ENCODE assay signal across 21 mouse cellular contexts in the genomic region with DNA sequence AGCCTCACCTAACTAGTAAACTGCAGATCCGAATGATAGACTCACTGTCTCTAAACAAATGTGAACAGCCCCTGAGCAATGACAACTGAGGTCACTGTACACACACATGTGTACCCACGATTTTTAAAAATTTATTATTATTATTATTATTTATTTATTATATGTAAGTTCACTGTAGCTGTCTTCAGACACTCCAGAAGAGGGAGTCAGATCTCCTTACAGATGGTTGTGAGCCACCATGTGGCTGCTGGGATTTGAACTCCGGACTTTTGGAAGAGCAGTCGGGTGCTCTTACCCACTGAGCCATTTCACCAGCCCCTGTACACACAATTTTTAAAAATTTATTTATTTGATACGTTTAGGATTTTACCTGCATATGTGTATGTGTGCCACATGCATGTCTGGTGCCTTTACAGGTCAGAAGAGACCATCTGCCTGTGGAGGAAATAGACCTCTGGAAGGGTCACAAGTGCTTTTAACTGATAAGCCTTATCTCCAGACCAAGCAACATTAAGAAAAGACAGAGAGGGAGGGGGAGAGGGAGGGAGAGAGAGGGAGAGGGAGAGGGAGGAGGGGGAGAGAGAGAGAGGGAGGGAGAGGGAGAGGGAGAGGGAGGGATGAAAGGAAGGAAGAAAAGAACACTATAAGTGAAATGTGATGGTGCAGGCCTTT. TPM values are rescaled to one million over a fixed set of nuclear protein-coding genes. Genes with fewer than 3 reads are reported as not detected.
DNase-seq lines count a peak whose midpoint lies in the region; ATAC-seq lines count a peak whose summit lies in the region.
"Had no signal": no experiment of that assay in that cellular context is flagged by ENCODE, and none has a peak within 500 bp of the region (broad histone marks: within the 10 kb centered on the region; RNA-seq: fewer than 3 reads in every experiment).

No protein-coding gene starts in this region.

- intact Hi-C loops in heart, postnatal 14 days (cut with DNase I) = no loop called here

- no peak for DNase-seq in heart, postnatal 14 days
- DNase-seq in MEL-GATA-1-ER (ENCODE audit: extremely low read depth, low read depth) = peak; percentile 41
- DNase-seq in gastrocnemius, postnatal 25 days = no peak
- no peak for DNase-seq in left cerebral cortex, adult 18-20 months (ENCODE audit: low spot score in 2 of 2)
- DNase-seq: adrenal gland, adult 2 months; cerebellum, postnatal 14 days; embryo, embryonic 11 days; kidney, adult 2 months; kidney, postnatal 10 days; lung, adult 18-20 months; retina, postnatal 1 day; right cerebral cortex, postnatal 4 days had no signal

- no peak overlapping the region for H3K4me3 ChIP-seq in heart, embryonic 11.5 days (ENCODE audit: low read depth, low read length)
- H3K4me3 ChIP-seq in liver, embryonic 12.5 days = no peak overlapping the region
- H3K4me3 ChIP-seq: heart, embryonic 13.5 days; limb, embryonic 10.5 days had no signal

- no peaks in the 10 kb centered on the region for H3K36me3 ChIP-seq in heart, embryonic 11.5 days (ENCODE audit: control insufficient read depth, insufficient read depth, low read length)
- H3K36me3 ChIP-seq in liver, embryonic 12.5 days = no peaks in the 10 kb centered on the region
- H3K36me3 ChIP-seq: heart, embryonic 13.5 days; limb, embryonic 10.5 days had no signal

- 0 out of 2 replicates have a peak overlapping the region, but pooled peaks have one; percentile 43 for H3K9ac ChIP-seq in heart, embryonic 11.5 days (ENCODE audit: low read depth, low read length)
- H3K9ac ChIP-seq in liver, embryonic 12.5 days = 0 out of 2 replicates have a peak overlapping the region, but pooled peaks have one; percentile 17
- H3K9ac ChIP-seq: heart, embryonic 13.5 days had no signal

- no peaks in the 10 kb centered on the region for H3K9me3 ChIP-seq in heart, embryonic 11.5 days (replicated peaks; ENCODE audit: control insufficient read depth, low read length)
- no peaks in the 10 kb centered on the region for H3K9me3 ChIP-seq in liver, embryonic 12.5 days (replicated peaks)
- H3K9me3 ChIP-seq: heart, embryonic 13.5 days; limb, embryonic 10.5 days had no signal

- no peaks in the 10 kb centered on the region for H3K27me3 ChIP-seq in heart, embryonic 11.5 days (ENCODE audit: control insufficient read depth, insufficient read depth, low read length)
- H3K27me3 ChIP-seq in liver, embryonic 12.5 days (replicated peaks) = no peaks in the 10 kb centered on the region
- H3K27me3 ChIP-seq: heart, embryonic 13.5 days had no signal

- H3K4me1 ChIP-seq in heart, embryonic 11.5 days (ENCODE audit: control insufficient read depth, insufficient read depth, low read length) = no peaks in the 10 kb centered on the region
- peaks cover 39% of the 10 kb centered on the region for H3K4me1 ChIP-seq in liver, embryonic 12.5 days
- H3K4me1 ChIP-seq: heart, embryonic 13.5 days had no signal

- H3K27ac ChIP-seq in heart, embryonic 11.5 days (ENCODE audit: low read depth, low read length) = no peak overlapping the region
- H3K27ac ChIP-seq in liver, embryonic 12.5 days = peak overlapping the region; percentile 63; the same call in 1 of the 2 replicates
- H3K27ac ChIP-seq: heart, embryonic 13.5 days; hindbrain, postnatal 0 days; limb, embryonic 10.5 days had no signal

- H3K4me2 ChIP-seq in heart, embryonic 11.5 days = no peak overlapping the region
- peak overlapping the region; percentile 6; the same call in 1 of the 2 replicates for H3K4me2 ChIP-seq in liver, embryonic 12.5 days
- H3K4me2 ChIP-seq: heart, embryonic 13.5 days; midbrain, embryonic 11.5 days had no signal

- 61% methylated on average over 5 of the region's 5 CpGs for WGBS in heart, embryonic 11.5 days (ENCODE audit: insufficient replicate concordance)
- 25% methylated on average over 5 of the region's 5 CpGs for WGBS in liver, embryonic 12.5 days (ENCODE audit: insufficient replicate concordance)

- peak; percentile 83 for ATAC-seq in heart, embryonic 11.5 days (replicated peaks; ENCODE audit: insufficient number of reproducible peaks, low FRiP score, low TSS enrichment)
- ATAC-seq in liver, embryonic 12.5 days = peak; percentile 94
- ATAC-seq in megakaryocyte-erythroid progenitor cell, adult 5-6 weeks (replicated peaks; ENCODE audit: low FRiP score, low TSS enrichment, poor library complexity, severe bottlenecking) = peak; percentile 84
- ATAC-seq: forebrain, embryonic 16.5 days; hindbrain, postnatal 0 days had no signal

RNA-seq across cellular contexts. Expression of a gene that starts 7.9 kb away (rescaled TPM):
- polyA plus RNA-seq in heart, embryonic 11.5 days (2014; fragmentation: Nextera tagmentation; extraction: Ambion mirVana) = 7.3 and 8.3 TPM in 2 replicates
- 1 to 10 TPM; 4.6 to 6.3 TPM for total RNA-seq in heart, postnatal 14 days (2021)
- 8.3 and 8.4 TPM in 2 replicates for polyA plus RNA-seq in liver, embryonic 12.5 days (2016; fragmentation: Nextera tagmentation; extraction: Ambion mirVana)
- 16.9 and 32.3 TPM in 2 replicates for total RNA-seq in megakaryocyte-erythroid progenitor cell, adult 5-6 weeks (2014; fragmentation: Nextera tagmentation)
- total RNA-seq in megakaryocyte-erythroid progenitor cell, adult 5-6 weeks (2017) = 7.8 and 10.3 TPM in 2 replicates
- 1 to 10 TPM; 2.2 to 2.6 TPM for total RNA-seq in gastrocnemius, postnatal 25 days (2021)
- 10 to 100 TPM; 10.9 to 13.5 TPM for total RNA-seq in left cerebral cortex, adult 18-20 months (2021)

RNA-seq across cellular contexts. Expression of a gene that starts 11.1 kb away (rescaled TPM):
- 18.6 and 19.5 TPM in 2 replicates for polyA plus RNA-seq in heart, embryonic 11.5 days (2014; fragmentation: Nextera tagmentation; extraction: Ambion mirVana)
- total RNA-seq in heart, postnatal 14 days (2021) = 100 to 1,000 TPM; 106 to 109 TPM
- 12.3 and 12.4 TPM in 2 replicates for polyA plus RNA-seq in liver, embryonic 12.5 days (2016; fragmentation: Nextera tagmentation; extraction: Ambion mirVana)
- 0.25 TPM in 1 of 2 replicates, not detected in the other for total RNA-seq in megakaryocyte-erythroid progenitor cell, adult 5-6 weeks (2014; fragmentation: Nextera tagmentation)
- not detected in 2 replicates for total RNA-seq in megakaryocyte-erythroid progenitor cell, adult 5-6 weeks (2017)
- 100 to 1,000 TPM; 265 to 364 TPM for total RNA-seq in gastrocnemius, postnatal 25 days (2021)
- total RNA-seq in left cerebral cortex, adult 18-20 months (2021) = 10 to 100 TPM; 45.6 to 46.1 TPM

RNA-seq across cellular contexts. Expression of a gene that starts 20.1 kb away (rescaled TPM):
- 56.7 and 64.1 TPM in 2 replicates for polyA plus RNA-seq in heart, embryonic 11.5 days (2014; fragmentation: Nextera tagmentation; extraction: Ambion mirVana)
- 10 to 100 TPM; 59.2 to 62.4 TPM for total RNA-seq in heart, postnatal 14 days (2021)
- 80.0 and 82.2 TPM in 2 replicates for polyA plus RNA-seq in liver, embryonic 12.5 days (2016; fragmentation: Nextera tagmentation; extraction: Ambion mirVana)
- total RNA-seq in megakaryocyte-erythroid progenitor cell, adult 5-6 weeks (2014; fragmentation: Nextera tagmentation) = 49.6 and 63.7 TPM in 2 replicates
- total RNA-seq in megakaryocyte-erythroid progenitor cell, adult 5-6 weeks (2017) = 30.9 and 37.1 TPM in 2 replicates
- 100 to 1,000 TPM; 100 to 119 TPM for total RNA-seq in gastrocnemius, postnatal 25 days (2021)
- total RNA-seq in left cerebral cortex, adult 18-20 months (2021) = 10 to 100 TPM; 70.0 to 72.7 TPM

RNA-seq across cellular contexts. Expression of a gene that starts 42.0 kb away (rescaled TPM):
- 19.0 and 20.3 TPM in 2 replicates for polyA plus RNA-seq in heart, embryonic 11.5 days (2014; fragmentation: Nextera tagmentation; extraction: Ambion mirVana)
- total RNA-seq in heart, postnatal 14 days (2021) = 10 to 100 TPM; 18.1 to 19.7 TPM
- polyA plus RNA-seq in liver, embryonic 12.5 days (2016; fragmentation: Nextera tagmentation; extraction: Ambion mirVana) = 9.6 and 10.3 TPM in 2 replicates
- 10.9 and 11.4 TPM in 2 replicates for total RNA-seq in megakaryocyte-erythroid progenitor cell, adult 5-6 weeks (2014; fragmentation: Nextera tagmentation)
- total RNA-seq in megakaryocyte-erythroid progenitor cell, adult 5-6 weeks (2017) = 8.8 and 21.9 TPM in 2 replicates
- total RNA-seq in gastrocnemius, postnatal 25 days (2021) = 10 to 100 TPM; 11.7 to 12.6 TPM
- total RNA-seq in left cerebral cortex, adult 18-20 months (2021) = 10 to 100 TPM; 49.5 TPM

RNA-seq across cellular contexts. Expression of a gene that starts 42.1 kb away (rescaled TPM):
- polyA plus RNA-seq in heart, embryonic 11.5 days (2014; fragmentation: Nextera tagmentation; extraction: Ambion mirVana) = 2.5 and 2.8 TPM in 2 replicates
- total RNA-seq in heart, postnatal 14 days (2021) = 10 to 100 TPM in 1 of 2 experiments, 1 to 10 TPM in 1; 8.6 to 11.8 TPM
- 12.9 and 13.5 TPM in 2 replicates for polyA plus RNA-seq in liver, embryonic 12.5 days (2016; fragmentation: Nextera tagmentation; extraction: Ambion mirVana)
- total RNA-seq in megakaryocyte-erythroid progenitor cell, adult 5-6 weeks (2014; fragmentation: Nextera tagmentation) = 1.5 TPM in 1 of 2 replicates, not detected in the other
- total RNA-seq in megakaryocyte-erythroid progenitor cell, adult 5-6 weeks (2017) = not detected in 2 replicates
- 10 to 100 TPM; 15.6 to 16.7 TPM for total RNA-seq in gastrocnemius, postnatal 25 days (2021)
- 1 to 10 TPM; 3.5 to 3.6 TPM for total RNA-seq in left cerebral cortex, adult 18-20 months (2021)
- total RNA-seq: hematopoietic stem cell, adult 5-6 weeks had no signal

Comparison
In these comparisons a context has a peak if more than half of its experiments do, and no peak if none do; other contexts are left out.
1. RNA of a gene that starts 11.1 kb away (total RNA-seq): 265 to 364 TPM in gastrocnemius, postnatal 25 days, 106 to 109 TPM in heart, postnatal 14 days and 45.6 to 46.1 TPM in left cerebral cortex, adult 18-20 months; 0.25 TPM in megakaryocyte-erythroid progenitor cell, adult 5-6 weeks; every median in the first group is over 10 times any median in the second.
2. Peak in every context shown above with its lines, with median percentiles within 50 percentile points of each other: ATAC-seq.